Mouse (Mus musculus): Measurements from ENCODE around the gene Rbm45.

DNA sequence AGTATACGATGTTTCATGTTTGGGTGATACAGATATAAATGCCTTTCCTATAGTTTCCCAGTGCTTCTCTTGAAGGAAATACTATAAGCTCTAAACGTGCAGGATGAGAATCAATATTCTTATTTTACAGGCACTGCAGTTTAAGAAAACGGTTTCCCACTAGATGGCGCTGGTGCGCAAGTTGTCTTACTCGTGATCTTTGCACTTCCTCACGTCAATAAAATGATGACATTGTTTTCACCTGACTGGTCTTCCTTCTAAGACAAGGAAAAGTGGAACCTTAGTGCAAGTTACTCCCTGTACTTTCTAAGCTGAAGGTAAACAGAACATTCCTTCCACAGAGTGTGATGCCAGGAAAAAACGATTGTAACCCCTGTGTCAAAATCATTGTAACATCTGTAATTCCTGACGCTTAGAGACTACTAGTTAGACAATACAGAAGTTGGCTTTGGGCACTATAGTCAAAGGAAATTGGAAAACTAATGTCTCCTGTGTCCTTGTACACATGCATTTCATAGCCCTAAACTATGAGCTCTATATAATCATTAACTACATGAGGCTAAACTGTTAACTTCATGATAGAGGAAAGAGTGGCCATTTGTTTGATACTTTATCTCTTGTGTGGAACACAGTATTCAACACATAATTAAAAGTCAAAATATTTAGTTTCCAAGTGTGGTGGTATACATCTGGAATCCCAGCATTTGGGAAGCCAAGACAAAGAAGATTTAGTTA is 2.4 kb upstream of the Rbm45 start:
- TF ChIP-seq GATA1 (IDR thresholded peaks at IDR 0.05; ENCODE audit: borderline replicate concordance, low read length), result no peak
- no peak for TF ChIP-seq FLI1 (IDR thresholded peaks at IDR 0.05; ENCODE audit: low read length)
